ENCODE assay signal across 7 mouse cellular contexts in the genomic region with DNA sequence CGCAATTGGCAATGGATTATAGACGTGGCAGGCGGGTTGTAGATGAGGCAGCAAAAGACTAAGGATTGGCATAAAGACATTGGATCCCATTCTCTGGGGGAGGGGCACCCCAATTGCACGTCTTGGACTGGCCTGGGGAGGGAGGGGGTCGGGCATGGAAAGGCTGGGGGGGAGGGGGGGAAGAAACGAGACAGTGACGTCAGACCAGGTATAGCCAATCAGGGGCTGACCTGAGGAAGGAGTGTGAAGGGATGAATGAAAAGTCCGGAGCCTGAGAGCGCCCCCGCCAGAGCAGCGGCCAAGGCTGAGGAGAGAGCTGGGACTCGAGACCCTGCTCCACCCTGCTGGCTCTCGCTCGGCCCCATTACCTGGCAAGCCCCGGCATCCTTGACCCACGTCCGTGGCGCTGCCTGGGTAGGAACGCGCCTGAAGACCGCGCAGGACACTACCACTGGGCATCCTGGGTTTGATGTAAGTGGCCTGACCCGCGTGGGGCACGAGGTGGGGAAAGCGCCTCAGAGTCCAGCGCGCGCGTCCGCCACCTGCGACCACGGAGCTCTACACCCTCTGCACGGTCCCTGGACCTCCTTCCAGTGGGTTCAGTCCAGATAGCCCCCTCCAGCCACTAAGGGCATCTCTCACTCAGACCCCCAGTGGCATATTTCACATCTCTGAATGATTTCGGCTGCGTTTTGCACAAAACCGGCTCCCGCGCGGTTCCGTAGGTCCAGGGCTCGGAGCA. TPM values are rescaled to one million over a fixed set of nuclear protein-coding genes. Genes with fewer than 3 reads are reported as not detected.
DNase-seq lines count a peak whose midpoint lies in the region; ATAC-seq and TF ChIP-seq lines count a peak whose summit lies in the region.

No protein-coding gene starts in this region.

- H3K27me3 ChIP-seq in spleen, adult 2 months (ENCODE audit: control insufficient read depth, insufficient read depth, low read length), result peaks cover 47% of the 10 kb centered on the region
- peaks cover 94% of the 10 kb centered on the region for H3K27me3 ChIP-seq in intestine, postnatal 0 days (replicated peaks; ENCODE audit: control insufficient read depth, insufficient read depth, low read length)
- H3K27me3 ChIP-seq in neural tube, embryonic 12.5 days (replicated peaks), result peaks cover 70% of the 10 kb centered on the region
- H3K27me3 ChIP-seq in thymus, adult 2 months (ENCODE audit: control insufficient read depth, insufficient read depth, low read length), result peaks cover 44% of the 10 kb centered on the region

- 7% methylated on average over 42 of the region's 42 CpGs for WGBS in spleen, adult 2 months
- 2% methylated on average over 42 of the region's 42 CpGs for WGBS in intestine, postnatal 0 days
- WGBS in neural tube, embryonic 12.5 days, result 1% methylated on average over 42 of the region's 42 CpGs
- WGBS in thymus, adult 2 months, result 8% methylated on average over 42 of the region's 42 CpGs

- H3K9ac ChIP-seq in intestine, postnatal 0 days (ENCODE audit: low read depth, low read length), result no peak overlapping the region
- peak overlapping the region; percentile 99 for H3K9ac ChIP-seq in neural tube, embryonic 12.5 days

- no peak for DNase-seq in spleen, adult 2 months (ENCODE audit: low read depth in 1 of 2, low spot score in 2 of 2)
- no peak for DNase-seq in spleen, adult 18-20 months
- peak; percentile 60 for DNase-seq in embryo, embryonic 11 days
- DNase-seq in thymus, adult 18-20 months, result no peak
- DNase-seq in thymus, adult 2 months, result no peak

- no peaks in the 10 kb centered on the region for H3K9me3 ChIP-seq in intestine, postnatal 0 days (ENCODE audit: control insufficient read depth)
- no peaks in the 10 kb centered on the region for H3K9me3 ChIP-seq in neural tube, embryonic 12.5 days

- H3K27ac ChIP-seq in spleen, adult 2 months (ENCODE audit: insufficient read depth, low read length), result no peak overlapping the region
- H3K27ac ChIP-seq in intestine, postnatal 0 days (ENCODE audit: low read depth, low read length), result no peak overlapping the region
- H3K27ac ChIP-seq in neural tube, embryonic 12.5 days, result peak overlapping the region; percentile 92
- H3K27ac ChIP-seq in thymus, adult 2 months (ENCODE audit: control insufficient read depth, insufficient read depth, low read length), result no peak overlapping the region

- H3K4me3 ChIP-seq in spleen, adult 2 months (ENCODE audit: extremely low read depth, insufficient read depth, insufficient read length), result peak overlapping the region; percentile 26; the same call in 1 of the 2 replicates
- peak overlapping the region; percentile 38 for H3K4me3 ChIP-seq in intestine, postnatal 0 days (ENCODE audit: low read depth, low read length)
- peak overlapping the region; percentile 76 for H3K4me3 ChIP-seq in neural tube, embryonic 12.5 days
- H3K4me3 ChIP-seq in thymus, adult 2 months (ENCODE audit: control insufficient read depth, insufficient read depth, low read length), result no peak overlapping the region

- TF ChIP-seq CTCF in spleen, adult 2 months (IDR thresholded peaks at IDR 0.05; ENCODE audit: extremely low read depth, insufficient read depth, insufficient read length, insufficient replicate concordance), result no peak
- TF ChIP-seq CTCF in intestine, postnatal 0 days (IDR thresholded peaks at IDR 0.05; ENCODE audit: low read depth), result no peak
- no peak for TF ChIP-seq CTCF in thymus, adult 2 months (IDR thresholded peaks at IDR 0.05; ENCODE audit: borderline replicate concordance, control insufficient read depth, extremely low read depth, insufficient read depth, low read length, poor library complexity)

- peaks cover 15% of the 10 kb centered on the region for H3K4me1 ChIP-seq in spleen, adult 2 months (ENCODE audit: control insufficient read depth, insufficient read depth, insufficient read length)
- H3K4me1 ChIP-seq in intestine, postnatal 0 days (replicated peaks; ENCODE audit: control insufficient read depth, insufficient read depth, low read length), result peaks cover 8% of the 10 kb centered on the region; the same call in 1 of the 2 replicates
- peaks cover 17% of the 10 kb centered on the region for H3K4me1 ChIP-seq in neural tube, embryonic 12.5 days
- peaks cover 10% of the 10 kb centered on the region for H3K4me1 ChIP-seq in thymus, adult 2 months (replicated peaks; ENCODE audit: control insufficient read depth, insufficient read depth, low read length)

- peak overlapping the region; percentile 59 for H3K4me2 ChIP-seq in intestine, postnatal 0 days (replicated peaks; ENCODE audit: low read depth)
- peak overlapping the region; percentile 81 for H3K4me2 ChIP-seq in neural tube, embryonic 12.5 days (replicated peaks)

- H3K36me3 ChIP-seq in spleen, adult 2 months (ENCODE audit: control insufficient read depth, insufficient read depth, low read length), result no peaks in the 10 kb centered on the region
- no peaks in the 10 kb centered on the region for H3K36me3 ChIP-seq in intestine, postnatal 0 days (ENCODE audit: control insufficient read depth, insufficient read depth)
- peaks cover 41% of the 10 kb centered on the region for H3K36me3 ChIP-seq in neural tube, embryonic 12.5 days
- H3K36me3 ChIP-seq in thymus, adult 2 months (ENCODE audit: control insufficient read depth, insufficient read depth, low read length), result no peaks in the 10 kb centered on the region

- ATAC-seq in intestine, postnatal 0 days, result 0 out of 2 replicates have a peak, but pooled peaks have one; percentile 33
- peak; percentile 87 for ATAC-seq in neural tube, embryonic 12.5 days (ENCODE audit: low FRiP score, low read depth)

- no peak for TF ChIP-seq POLR2A in spleen, adult 2 months (IDR thresholded peaks at IDR 0.05; ENCODE audit: low read depth, low read length)
- no peak for TF ChIP-seq POLR2A in thymus, adult 2 months (IDR thresholded peaks at IDR 0.05; ENCODE audit: control insufficient read depth, extremely low read depth, insufficient read depth, low read length, poor library complexity)

RNA-seq across cellular contexts. Expression of gene Rhbg, which starts 40.1 kb away (rescaled TPM):
- 0.21 and 0.29 TPM in 2 replicates for polyA plus RNA-seq in spleen, adult 2 months (2012; rRNA removed)
- 0.60 and 0.65 TPM in 2 replicates for polyA plus RNA-seq in intestine, postnatal 0 days (2015; fragmentation: Nextera tagmentation; extraction: Ambion mirVana)
- polyA plus RNA-seq in neural tube, embryonic 12.5 days (2016; fragmentation: Nextera tagmentation; extraction: Ambion mirVana), result 0.32 and 0.79 TPM in 2 replicates
- 2.5 and 2.7 TPM in 2 replicates for polyA plus RNA-seq in thymus, adult 2 months (2012; rRNA removed)
